Mouse (Mus musculus) erythroblast, embryonic 14.5 days (primary cell): ENCODE measurements around the gene Cacna2d3. TPM values are rescaled to one million over a fixed set of nuclear protein-coding genes. Genes with fewer than 3 reads are reported as not detected.

Experiments used
- H3K27me3 ChIP-seq: 2 replicates; pipeline ENCODE4 v1.6.1; 2012; ENCODE audit warnings: inconsistent platforms; ENCODE audit not compliant: control insufficient read depth
- H3K36me3 ChIP-seq: 2 replicates; pipeline ENCODE4 v1.6.1; 2012; ENCODE audit warnings: mild to moderate bottlenecking, inconsistent platforms; ENCODE audit not compliant: control insufficient read depth
- H3K4me1 ChIP-seq: 2 replicates; pipeline ENCODE4 v1.6.1; 2012; ENCODE audit warnings: inconsistent platforms; ENCODE audit not compliant: control insufficient read depth
- H3K4me3 ChIP-seq: replicated peaks from 2 replicates; pipeline ENCODE3; 2012; ENCODE audit warnings: moderate library complexity, mild to moderate bottlenecking, inconsistent platforms
- H3K9me3 ChIP-seq: 2 replicates; pipeline ENCODE4 v1.6.1; 2012; ENCODE audit warnings: low read length, inconsistent platforms, mixed read lengths; ENCODE audit not compliant: control insufficient read depth
- GATA1 ChIP-seq: IDR thresholded peaks from 2 replicates; pipeline ENCODE4 v1.6.1; 2012; ENCODE audit warnings: low read length, inconsistent platforms, mixed read lengths
- TAL1 ChIP-seq: IDR thresholded peaks from 3 replicates; pipeline ENCODE4 v1.6.1; 2012; ENCODE audit warnings: low read length, inconsistent platforms, mixed read lengths
- polyA plus RNA-seq: library from polyadenylated mRNA; stranded (reverse); fragments of >175 nt; gene quantifications from 2 replicates; pipeline ENCODE4 v1.2.3, GENCODE M21; 2012

Cacna2d3 gene
- polyA plus RNA-seq, 1 experiment: 0.14 TPM

DNA sequence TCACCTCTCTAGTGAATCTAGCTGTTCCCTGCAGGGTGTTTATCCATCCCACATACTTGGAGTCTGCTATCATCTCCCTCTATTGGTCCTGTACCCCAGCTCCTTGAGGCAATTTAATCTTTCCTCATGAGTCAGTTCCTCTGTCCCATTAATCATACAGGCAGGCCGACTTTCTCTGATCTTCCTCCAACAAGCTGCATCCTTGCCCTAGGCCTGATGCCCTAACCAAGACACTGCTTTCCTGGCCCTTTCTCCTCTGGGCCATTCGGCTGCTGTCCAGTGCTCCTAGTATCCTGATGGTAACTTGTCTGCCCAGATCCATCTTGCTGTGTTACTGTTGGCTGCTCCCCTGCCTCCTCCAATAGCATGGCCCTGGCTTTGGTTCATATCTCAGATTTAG lies 737.4 kb downstream of the Cacna2d3 start:
- TF ChIP-seq TAL1: no peak
- Histone ChIP-seq H3K27me3 (no peaks in the 10 kb centered on the region), H3K4me3 (no peak overlapping the region), H3K36me3 (no peaks in the 10 kb centered on the region), H3K4me1 (no peaks in the 10 kb centered on the region), H3K9me3 (no peaks in the 10 kb centered on the region)

DNA sequence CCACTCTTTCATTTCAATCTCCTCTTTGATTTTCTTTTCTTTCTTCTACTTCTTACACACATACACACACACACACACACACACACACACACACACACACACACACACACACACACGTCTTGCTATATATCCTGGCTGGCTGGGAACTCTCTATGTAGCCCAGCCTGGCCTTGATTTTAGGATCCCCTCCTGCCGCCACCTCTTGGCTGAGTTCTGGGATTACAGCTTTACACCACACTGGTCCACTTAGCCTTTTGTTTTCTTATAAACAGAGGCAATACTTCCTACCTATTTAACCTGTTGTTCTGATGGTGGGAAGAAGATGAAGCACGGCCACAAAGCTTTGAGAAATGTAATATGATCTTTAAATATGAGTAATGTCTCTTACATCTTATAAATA lies 741.2 kb downstream of the Cacna2d3 start:
- 0 out of 2 replicates have a peak, but pooled peaks cover 2% of the 10 kb centered on the region for H3K9me3 ChIP-seq
- TF ChIP-seq TAL1: no peak
- TF ChIP-seq GATA1: no peak
- H3K36me3 ChIP-seq: no peaks in the 10 kb centered on the region
- no peaks in the 10 kb centered on the region for H3K4me1 ChIP-seq
- H3K27me3 ChIP-seq: no peaks in the 10 kb centered on the region
- H3K4me3 ChIP-seq: no peak overlapping the region

DNA sequence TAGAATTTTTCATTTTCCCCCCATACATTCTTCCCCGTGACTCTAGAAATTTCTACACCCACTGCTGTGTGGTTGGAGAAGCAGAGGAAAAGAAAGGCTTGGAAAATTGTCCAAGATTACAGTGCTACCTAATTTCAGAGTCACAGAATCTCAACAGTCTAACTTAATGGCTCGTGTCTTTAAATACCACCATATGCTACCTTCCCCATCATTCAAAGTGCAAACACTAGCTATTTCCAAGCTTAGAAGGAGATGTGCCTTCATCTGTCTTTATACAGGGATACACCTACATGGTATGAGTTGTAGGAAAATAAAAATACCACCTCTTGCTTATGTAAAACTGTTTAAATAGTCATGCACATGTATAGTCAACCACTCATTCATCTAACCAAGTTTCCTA lies 742.4 kb downstream of the Cacna2d3 start:
- Histone ChIP-seq H3K27me3 (no peaks in the 10 kb centered on the region), H3K9me3 (0 out of 2 replicates have a peak, but pooled peaks cover 2% of the 10 kb centered on the region), H3K4me3 (no peak overlapping the region), H3K36me3 (no peaks in the 10 kb centered on the region), H3K4me1 (no peaks in the 10 kb centered on the region)
- TF ChIP-seq GATA1 (no peak), TAL1 (no peak)

DNA sequence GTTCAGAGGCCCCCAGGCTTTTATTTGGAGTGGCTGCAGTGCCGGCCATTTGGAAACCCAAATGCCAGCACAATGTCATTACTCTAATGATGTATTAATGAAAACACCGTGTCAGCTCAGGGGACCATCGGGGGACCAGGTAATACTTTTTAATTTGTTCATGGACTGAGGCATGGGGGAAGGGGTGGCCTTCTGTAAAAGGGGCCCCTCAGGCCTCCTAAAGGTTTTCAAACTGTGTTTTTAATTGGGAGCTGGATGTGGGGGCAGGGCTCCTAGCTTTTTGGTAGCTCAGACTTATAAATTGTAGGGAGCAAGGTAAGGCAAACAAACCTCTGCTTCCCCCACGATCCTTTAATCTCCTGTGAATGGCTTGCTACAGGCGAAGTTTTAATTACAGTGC lies 749.0 kb downstream of the Cacna2d3 start:
- Histone ChIP-seq H3K27me3 (no peaks in the 10 kb centered on the region), H3K9me3 (0 out of 2 replicates have a peak, but pooled peaks cover 2% of the 10 kb centered on the region), H3K4me3 (no peak overlapping the region), H3K36me3 (no peaks in the 10 kb centered on the region), H3K4me1 (no peaks in the 10 kb centered on the region)
- TF ChIP-seq GATA1 (no peak), TAL1 (no peak)

DNA sequence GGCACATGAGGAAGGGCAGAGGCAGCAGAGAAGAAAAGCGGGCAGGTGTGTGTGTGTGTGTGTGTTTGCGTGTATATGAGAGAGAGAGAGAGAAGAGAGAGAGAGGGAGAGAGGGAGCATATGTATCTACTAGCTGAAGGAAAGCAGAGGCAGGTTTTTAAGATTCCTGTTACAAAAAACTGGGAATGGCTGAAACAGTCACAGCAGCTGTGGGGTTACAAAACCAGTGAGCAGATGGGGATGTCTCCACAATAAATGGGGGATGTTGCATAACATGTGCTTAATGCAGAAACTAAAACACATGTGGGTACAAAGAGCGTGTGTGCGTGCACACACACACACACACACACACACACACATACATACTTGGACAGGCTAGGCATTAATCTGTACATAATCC lies 752.4 kb downstream of the Cacna2d3 start:
- TF ChIP-seq GATA1: no peak
- TF ChIP-seq TAL1: no peak
- H3K9me3 ChIP-seq: no peaks in the 10 kb centered on the region
- no peaks in the 10 kb centered on the region for H3K27me3 ChIP-seq
- H3K4me1 ChIP-seq: no peaks in the 10 kb centered on the region
- H3K36me3 ChIP-seq: no peaks in the 10 kb centered on the region
- no peak overlapping the region for H3K4me3 ChIP-seq

DNA sequence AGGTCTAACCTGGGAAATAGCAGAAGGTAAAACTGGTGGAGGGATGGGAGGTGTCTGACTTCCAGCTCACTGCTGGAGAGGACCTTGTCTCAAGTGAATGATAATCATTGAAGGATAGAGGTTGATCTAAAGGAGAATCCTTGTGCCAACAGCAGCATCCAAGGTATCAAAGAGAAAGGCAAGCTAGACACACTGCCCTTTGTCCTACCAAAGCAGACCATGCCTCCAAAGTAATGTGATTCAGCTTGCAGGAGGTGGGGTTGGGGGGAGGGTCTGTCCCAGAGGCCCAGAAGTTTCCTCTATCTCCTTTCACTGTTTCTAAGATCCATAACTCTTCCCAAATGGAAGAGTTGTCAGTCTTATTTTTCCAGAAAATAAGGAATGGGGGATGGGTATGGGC lies 754.8 kb downstream of the Cacna2d3 start:
- Histone ChIP-seq H3K36me3 (no peaks in the 10 kb centered on the region), H3K9me3 (no peaks in the 10 kb centered on the region), H3K27me3 (no peaks in the 10 kb centered on the region), H3K4me3 (no peak overlapping the region), H3K4me1 (no peaks in the 10 kb centered on the region)
- TF ChIP-seq TAL1 (no peak), GATA1 (no peak)

DNA sequence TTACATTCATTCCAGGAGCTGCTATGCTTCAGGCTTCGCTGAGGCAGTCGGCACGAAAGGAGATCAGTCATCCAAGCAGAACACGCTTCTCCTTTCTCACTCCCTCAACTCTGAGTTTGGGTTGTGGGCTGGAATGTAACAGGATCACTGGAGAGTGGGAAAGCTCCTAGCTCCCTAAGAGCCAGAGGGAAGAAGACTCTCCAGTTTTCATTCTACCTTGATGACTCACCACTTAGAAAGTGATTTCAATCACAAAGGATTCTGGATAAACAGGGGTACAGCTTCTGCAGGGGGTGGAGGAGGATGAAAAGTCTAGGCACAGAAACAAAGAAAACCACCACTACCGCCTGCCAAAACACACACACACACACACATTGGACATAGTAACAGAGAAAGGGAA lies 760.3 kb downstream of the Cacna2d3 start:
- no peaks in the 10 kb centered on the region for H3K4me1 ChIP-seq
- H3K27me3 ChIP-seq: no peaks in the 10 kb centered on the region
- no peaks in the 10 kb centered on the region for H3K36me3 ChIP-seq
- TF ChIP-seq GATA1 (no peak), TAL1 (no peak)
- H3K4me3 ChIP-seq: no peak overlapping the region
- no peaks in the 10 kb centered on the region; the same call in 1 of the 2 replicates for H3K9me3 ChIP-seq

DNA sequence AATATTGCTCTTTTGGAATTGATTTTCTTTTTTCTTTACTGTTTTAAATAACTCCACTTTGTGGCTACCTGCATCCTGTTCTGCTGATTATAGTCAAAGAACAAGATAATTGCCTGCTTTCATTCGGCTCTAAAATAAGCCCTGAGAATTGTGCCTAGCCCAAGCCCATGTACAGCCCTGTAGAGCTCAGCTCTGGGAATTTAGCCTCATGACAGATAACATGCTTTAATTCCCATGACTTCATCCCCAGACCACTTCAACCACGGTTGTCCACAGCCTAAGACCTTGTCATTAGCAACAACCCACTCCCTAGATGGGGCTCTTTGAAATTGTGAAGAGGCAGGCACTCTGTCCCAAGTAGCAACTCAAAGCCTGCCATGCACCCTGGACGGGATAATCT lies 762.6 kb downstream of the Cacna2d3 start:
- no peaks in the 10 kb centered on the region for H3K27me3 ChIP-seq
- no peaks in the 10 kb centered on the region for H3K36me3 ChIP-seq
- H3K4me3 ChIP-seq: no peak overlapping the region
- H3K9me3 ChIP-seq: no peaks in the 10 kb centered on the region; the same call in 1 of the 2 replicates
- TF ChIP-seq GATA1 (no peak), TAL1 (no peak)
- no peaks in the 10 kb centered on the region for H3K4me1 ChIP-seq

DNA sequence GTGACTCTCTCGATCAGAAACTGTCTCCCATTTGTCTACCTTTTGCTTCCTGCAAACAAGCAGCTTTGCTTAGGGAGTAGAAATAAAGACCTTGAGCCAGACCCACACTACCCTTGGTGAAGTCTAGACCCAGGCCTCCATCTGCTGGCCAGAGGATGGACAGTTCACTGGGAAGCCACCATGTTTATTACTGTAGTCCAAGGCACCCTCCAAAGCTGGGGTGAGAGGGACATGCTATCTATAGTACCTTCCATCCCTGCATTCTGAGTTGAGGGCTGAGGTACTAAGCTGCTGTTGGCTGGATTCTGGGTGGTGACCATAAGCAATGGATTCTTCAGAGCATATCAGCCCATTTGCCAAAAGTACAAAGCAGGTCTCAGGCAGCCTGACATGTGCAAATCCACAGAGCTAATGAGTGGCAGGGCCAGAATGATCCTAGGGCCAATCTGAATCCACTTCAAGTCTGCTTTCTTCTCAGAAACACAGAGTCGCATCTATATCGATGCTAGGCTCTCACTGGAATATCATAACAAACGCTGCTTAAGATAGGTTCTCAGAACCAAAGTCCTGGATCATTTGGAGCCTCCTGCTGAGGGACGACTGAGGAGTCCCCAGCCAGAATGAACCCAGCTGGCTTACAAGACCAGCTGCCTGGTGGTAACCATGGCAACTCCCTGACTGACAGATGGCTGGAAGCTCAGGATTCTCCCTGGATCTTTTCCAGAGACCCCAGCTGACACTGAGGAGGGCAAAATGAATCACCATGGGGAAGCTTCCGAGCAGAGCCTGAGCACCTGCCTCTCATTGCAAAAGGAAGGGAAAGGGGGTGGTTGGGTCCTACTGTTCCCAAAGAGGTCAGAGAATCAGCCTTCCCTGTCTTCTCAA lies 763.3 kb downstream of the Cacna2d3 start:
- no peaks in the 10 kb centered on the region for H3K27me3 ChIP-seq
- H3K4me1 ChIP-seq: no peaks in the 10 kb centered on the region
- H3K4me3 ChIP-seq: no peak overlapping the region
- no peaks in the 10 kb centered on the region; the same call in 1 of the 2 replicates for H3K9me3 ChIP-seq
- H3K36me3 ChIP-seq: no peaks in the 10 kb centered on the region
- no peak for TF ChIP-seq TAL1
- TF ChIP-seq GATA1: no peak

DNA sequence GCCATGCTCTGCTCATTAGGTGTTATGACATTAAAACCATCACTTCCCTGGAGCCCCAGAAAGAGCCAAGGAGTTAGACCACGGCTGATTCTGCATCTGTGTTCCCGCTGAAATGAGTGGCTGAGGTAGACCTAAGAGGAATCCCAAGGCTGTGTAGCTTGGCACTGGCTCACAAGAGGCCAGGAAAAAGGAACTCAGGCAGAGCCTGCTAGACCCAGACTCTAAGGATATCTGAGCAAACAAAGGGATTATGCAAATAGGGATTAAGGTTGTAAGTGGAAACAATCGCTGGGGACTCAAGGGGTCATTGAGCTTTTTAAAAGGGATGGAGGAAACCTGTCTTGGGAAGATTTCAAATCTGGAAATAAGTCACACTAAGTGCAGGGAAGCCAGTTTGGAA lies 766.5 kb downstream of the Cacna2d3 start:
- H3K4me1 ChIP-seq: no peaks in the 10 kb centered on the region
- no peaks in the 10 kb centered on the region for H3K36me3 ChIP-seq
- TF ChIP-seq TAL1 (no peak), GATA1 (no peak)
- no peaks in the 10 kb centered on the region for H3K27me3 ChIP-seq
- H3K9me3 ChIP-seq: no peaks in the 10 kb centered on the region; the same call in 1 of the 2 replicates
- no peak overlapping the region for H3K4me3 ChIP-seq
